Mouse (Mus musculus) liver, postnatal 0 days (tissue): Measurements from ENCODE around the gene Sema5b. TPM values are rescaled to one million over a fixed set of nuclear protein-coding genes. Genes with fewer than 3 reads are reported as not detected.

ENCODE experiments used
- ATAC-seq: fragments of 200-750 bp; cut with Nextera tagmentation; 2 replicates; pipeline ENCODE4 v1.8.0; 2017; ENCODE audit warnings: mild to moderate bottlenecking, moderate library complexity
- DNase-seq: peaks from one replicate; pipeline ENCODE4 v3.0.0-alpha.2; 2016
- H3K27ac ChIP-seq: fragments of 300-500 bp; sonication (generic); 2 replicates; pipeline ENCODE4 v1.5.1; 2014; ENCODE audit warnings: antibody characterized with exemption, moderate library complexity, mild to moderate bottlenecking, low read depth
- H3K27me3 ChIP-seq: fragments of 300-500 bp; sonication (generic); 2 replicates; pipeline ENCODE4 v1.6.1; 2014; ENCODE audit warnings: low read length, control low read depth, mixed read lengths; ENCODE audit not compliant: insufficient read depth
- H3K36me3 ChIP-seq: fragments of 300-500 bp; sonication (generic); replicated peaks from 2 replicates; pipeline ENCODE4 v1.6.1; 2014; ENCODE audit warnings: mild to moderate bottlenecking, control low read depth, low read length, moderate library complexity, mixed read lengths; ENCODE audit not compliant: insufficient read depth
- H3K4me1 ChIP-seq: fragments of 300-500 bp; sonication (generic); 2 replicates; pipeline ENCODE4 v1.6.1; 2014; ENCODE audit warnings: antibody characterized with exemption, mild to moderate bottlenecking, control low read depth; ENCODE audit not compliant: insufficient read depth
- H3K4me2 ChIP-seq: fragments of 300-500 bp; sonication (generic); 2 replicates; pipeline ENCODE4 v1.6.1; 2014; ENCODE audit warnings: low read depth, mild to moderate bottlenecking, low read length, moderate library complexity, mixed read lengths
- H3K4me3 ChIP-seq: fragments of 300-500 bp; sonication (generic); 2 replicates; pipeline ENCODE4 v1.5.1; 2014; ENCODE audit warnings: low read depth, low read length
- H3K9ac ChIP-seq: fragments of 300-500 bp; sonication (generic); replicated peaks from 2 replicates; pipeline ENCODE4 v1.6.1; 2014; ENCODE audit warnings: mild to moderate bottlenecking, moderate library complexity
- H3K9me3 ChIP-seq: fragments of 300-500 bp; sonication (generic); 2 replicates; pipeline ENCODE4 v1.6.1; 2016; ENCODE audit warnings: mild to moderate bottlenecking, control low read depth, low read length, mixed read lengths
- CTCF ChIP-seq: sonication (generic); IDR thresholded peaks from 2 replicates; pipeline ENCODE4 v1.5.1; 2016; ENCODE audit warnings: antibody characterized with exemption, low read depth
- EP300 ChIP-seq: IDR thresholded peaks from 2 replicates; pipeline ENCODE4 v1.6.1; 2016; ENCODE audit warnings: antibody characterized with exemption, low read depth, mild to moderate bottlenecking
- WGBS: fragments of 180-500 bp; shearing (Covaris S2); extraction: QIAGEN DNeasy Blood & Tissue Kit; methylation state at CpG from one replicate; pipeline ENCODE4 v1.1.7; 2014; ENCODE audit not compliant: insufficient replicate concordance; 5-methylcytosine and 5-hydroxymethylcytosine counted together
- polyA plus RNA-seq: library from polyadenylated mRNA; unstranded; fragments of >200 nt; fragmentation: Nextera tagmentation; extraction: Ambion mirVana; gene quantifications from 2 replicates; pipeline ENCODE4 v1.2.1, GENCODE M21; 2015

The Sema5b gene
- polyA plus RNA-seq, 1 experiment from 2014 or later, result 0.11 TPM

DNA sequence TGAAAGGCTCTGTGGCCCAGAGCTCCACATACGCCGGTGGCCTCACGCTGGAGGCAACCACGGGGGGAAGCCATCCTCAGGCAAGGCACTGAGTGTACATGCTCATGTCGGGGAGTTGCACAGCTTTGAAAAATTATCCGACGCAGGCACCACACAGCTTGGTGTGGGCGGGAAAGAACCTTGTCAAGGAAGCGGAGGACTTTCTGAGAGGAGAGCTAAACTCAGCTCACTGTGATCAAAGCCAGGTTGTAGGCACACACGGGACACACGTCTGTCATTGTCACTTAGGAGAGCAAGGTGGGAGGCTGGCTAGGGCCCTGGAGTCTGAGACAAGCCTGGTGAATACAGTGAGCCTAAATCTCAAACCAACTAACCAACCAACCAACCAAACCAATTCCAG lies 160.9 kb downstream of the Sema5b start:
- no peaks in the 10 kb centered on the region for H3K9me3 ChIP-seq
- no peak for ATAC-seq
- no peak overlapping the region for H3K27ac ChIP-seq
- no peak for DNase-seq
- no peak for TF ChIP-seq CTCF
- TF ChIP-seq EP300, result no peak
- no peak overlapping the region for H3K9ac ChIP-seq
- H3K4me1 ChIP-seq, result no peaks in the 10 kb centered on the region
- H3K27me3 ChIP-seq, result no peaks in the 10 kb centered on the region
- peaks cover 14% of the 10 kb centered on the region for H3K36me3 ChIP-seq
- H3K4me2 ChIP-seq, result no peak overlapping the region
- WGBS, result 78% methylated on average over 11 of the region's 11 CpGs
- no peak overlapping the region for H3K4me3 ChIP-seq

DNA sequence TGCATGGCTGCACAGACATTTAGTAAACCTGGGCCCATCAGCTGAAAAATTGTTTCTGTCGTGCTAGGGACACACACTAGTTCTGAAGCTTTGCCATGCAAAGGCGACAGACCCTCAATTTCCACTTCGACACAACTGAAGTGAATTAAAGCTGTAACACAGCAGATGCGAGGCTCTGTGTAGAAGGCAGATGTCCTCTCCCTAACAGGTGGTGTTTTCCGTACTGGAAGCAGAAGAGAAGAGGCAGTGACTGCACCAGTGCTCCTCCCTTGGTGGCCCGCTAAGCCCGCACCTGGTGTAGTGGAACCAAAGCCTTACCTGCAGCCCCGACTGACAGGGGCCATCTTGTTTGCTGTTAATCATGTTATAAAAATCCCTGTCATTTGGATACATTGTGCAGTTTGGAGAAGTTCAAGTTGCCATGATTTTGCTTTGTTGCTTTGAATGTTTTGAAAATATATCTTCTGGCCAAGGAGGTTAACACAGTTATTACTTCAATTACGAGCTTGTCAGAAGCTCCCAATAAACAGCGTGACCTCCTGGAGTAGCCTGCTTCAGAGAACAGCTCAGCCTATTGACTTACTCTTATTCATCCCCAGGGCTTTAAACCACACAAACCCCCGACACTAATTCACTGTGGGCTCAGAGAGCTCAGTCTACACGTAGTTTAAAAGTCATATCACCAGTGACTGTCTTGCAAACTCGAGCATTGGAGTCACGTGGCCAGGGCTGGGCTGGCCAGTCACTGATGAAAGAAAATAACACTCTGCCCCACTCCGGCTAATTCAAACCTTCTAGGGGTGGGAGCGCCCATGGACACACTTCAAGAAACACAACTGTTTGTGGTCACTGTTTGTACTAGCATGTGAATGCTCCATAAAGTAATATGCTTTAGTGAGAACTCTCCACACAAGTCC lies 163.1 kb downstream of the Sema5b start:
- Histone ChIP-seq H3K36me3 (peaks cover 3% of the 10 kb centered on the region), H3K4me1 (no peaks in the 10 kb centered on the region), H3K9ac (no peak overlapping the region), H3K27me3 (no peaks in the 10 kb centered on the region), H3K4me3 (no peak overlapping the region), H3K27ac (no peak overlapping the region), H3K9me3 (no peaks in the 10 kb centered on the region), H3K4me2 (no peak overlapping the region)
- DNase-seq (no peak), ATAC-seq (no peak)
- WGBS, result 82% methylated on average over 16 of the region's 16 CpGs
- TF ChIP-seq EP300 (no peak), CTCF (no peak)

DNA sequence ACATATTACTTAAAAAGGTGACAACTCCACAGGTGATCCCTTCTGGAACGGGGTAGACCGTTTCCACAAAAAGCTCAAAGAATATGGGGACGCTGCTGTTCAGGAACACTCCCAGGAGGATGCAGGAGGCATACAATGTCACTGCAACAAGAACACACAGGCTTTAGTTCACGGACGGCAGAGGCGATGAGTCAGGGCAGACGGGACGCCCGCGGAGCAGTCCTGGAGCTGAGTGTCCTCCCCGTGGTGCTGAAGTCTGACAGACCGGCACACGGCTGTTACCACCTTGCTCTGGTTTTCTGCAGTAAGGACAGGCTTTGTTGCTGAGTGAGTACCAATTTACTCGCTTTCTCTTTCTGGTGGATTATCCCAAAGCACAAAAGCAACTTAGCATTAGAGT lies 163.9 kb downstream of the Sema5b start:
- DNase-seq, result no peak
- ATAC-seq, result no peak
- H3K4me3 ChIP-seq, result no peak overlapping the region
- no peak overlapping the region for H3K27ac ChIP-seq
- peaks cover 3% of the 10 kb centered on the region; the same call in 1 of the 2 replicates for H3K36me3 ChIP-seq
- 84% methylated on average over 14 of the region's 14 CpGs for WGBS
- no peaks in the 10 kb centered on the region for H3K4me1 ChIP-seq
- no peak overlapping the region for H3K4me2 ChIP-seq
- no peak overlapping the region for H3K9ac ChIP-seq
- H3K9me3 ChIP-seq, result no peaks in the 10 kb centered on the region
- TF ChIP-seq EP300, result no peak
- H3K27me3 ChIP-seq, result no peaks in the 10 kb centered on the region

DNA sequence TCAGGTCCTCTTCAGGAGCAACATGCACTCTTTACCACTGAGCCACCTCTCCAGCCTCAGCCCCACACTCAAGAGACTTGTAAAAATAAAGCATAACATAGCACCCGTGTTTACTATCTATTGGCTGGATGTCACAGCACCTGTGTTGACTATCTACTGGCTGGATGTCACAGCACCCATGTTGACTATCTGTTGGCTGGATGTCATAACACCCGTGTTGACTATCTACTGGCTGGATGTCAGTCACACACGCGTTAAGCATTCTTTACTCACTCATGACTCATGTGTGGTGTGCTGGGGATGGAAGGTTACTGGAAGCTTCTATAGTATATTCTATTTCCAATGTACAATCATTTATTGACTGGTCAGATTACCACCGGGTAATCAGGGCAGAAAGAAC lies 166.1 kb downstream of the Sema5b start:
- no peak overlapping the region for H3K27ac ChIP-seq
- ATAC-seq, result peak; percentile 55; the same call in 1 of the 2 replicates
- 82% methylated on average over 5 of the region's 5 CpGs for WGBS
- H3K9me3 ChIP-seq, result no peaks in the 10 kb centered on the region
- H3K27me3 ChIP-seq, result no peaks in the 10 kb centered on the region
- no peak for TF ChIP-seq CTCF
- TF ChIP-seq EP300, result no peak
- H3K36me3 ChIP-seq, result peaks cover 3% of the 10 kb centered on the region; the same call in 1 of the 2 replicates
- no peaks in the 10 kb centered on the region for H3K4me1 ChIP-seq
- no peak overlapping the region for H3K9ac ChIP-seq
- no peak for DNase-seq
- H3K4me3 ChIP-seq, result no peak overlapping the region
- no peak overlapping the region for H3K4me2 ChIP-seq

DNA sequence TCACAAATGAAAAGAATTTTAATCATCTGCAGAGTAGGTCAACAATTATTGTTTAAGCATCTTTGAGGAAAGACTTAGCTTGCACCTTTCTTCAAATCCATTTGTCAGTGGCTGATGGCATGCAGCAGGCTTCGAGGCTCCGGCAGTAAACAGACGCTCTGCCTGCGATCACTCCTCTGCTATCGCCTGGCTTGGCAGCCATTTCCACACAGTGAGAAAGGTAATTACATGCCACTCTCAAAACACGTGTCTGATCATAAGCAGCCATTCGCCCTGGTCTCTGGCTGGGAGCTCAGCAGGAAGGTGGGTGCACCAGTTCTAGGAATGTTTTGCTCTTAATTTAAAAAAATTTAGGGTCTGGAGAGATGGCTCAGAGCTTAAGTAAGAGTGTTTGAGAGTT lies 170.1 kb downstream of the Sema5b start:
- TF ChIP-seq CTCF, result no peak
- no peak for TF ChIP-seq EP300
- Histone ChIP-seq H3K27me3 (no peaks in the 10 kb centered on the region), H3K36me3 (peaks cover 5% of the 10 kb centered on the region; the same call in 1 of the 2 replicates), H3K4me1 (no peaks in the 10 kb centered on the region), H3K9me3 (no peaks in the 10 kb centered on the region), H3K27ac (no peak overlapping the region), H3K4me2 (no peak overlapping the region), H3K4me3 (no peak overlapping the region), H3K9ac (no peak overlapping the region)
- ATAC-seq, result no peak
- DNase-seq, result no peak
- 80% methylated on average over 7 of the region's 7 CpGs for WGBS

DNA sequence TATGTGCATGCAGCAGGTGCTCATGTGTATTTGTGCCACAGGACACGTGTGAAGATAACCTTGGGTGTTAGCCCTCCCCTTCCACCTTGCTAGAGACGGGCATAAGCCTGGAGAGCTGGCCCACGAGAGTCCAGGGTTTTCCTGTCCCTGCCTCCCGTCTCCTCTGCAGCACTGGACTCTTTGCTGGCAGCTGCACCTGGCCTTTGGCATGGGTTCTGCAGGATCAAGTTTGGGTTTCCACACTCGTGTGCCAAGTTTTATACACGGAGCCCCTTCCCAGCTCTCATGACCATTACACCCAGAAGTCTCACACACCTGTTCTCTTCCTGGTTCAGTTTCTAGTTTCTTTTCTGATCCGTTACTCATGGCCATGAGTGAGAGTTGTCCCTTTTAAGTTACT lies 172.7 kb downstream of the Sema5b start:
- DNase-seq (no peak), ATAC-seq (no peak)
- Histone ChIP-seq H3K4me2 (no peak overlapping the region), H3K27ac (no peak overlapping the region), H3K4me3 (no peak overlapping the region), H3K36me3 (peaks cover 15% of the 10 kb centered on the region; the same call in 1 of the 2 replicates), H3K27me3 (no peaks in the 10 kb centered on the region), H3K9me3 (no peaks in the 10 kb centered on the region), H3K9ac (no peak overlapping the region), H3K4me1 (no peaks in the 10 kb centered on the region)
- TF ChIP-seq CTCF (no peak), EP300 (no peak)
- WGBS, result 83% methylated on average over 7 of the region's 7 CpGs

Other genes starting within 250 kb of the Sema5b start
- 12.5 and 12.6 TPM in 2 replicates for gene Sec22a, start 177.2 kb upstream of the Sema5b start, polyA plus RNA-seq
- 58.7 and 70.5 TPM in 2 replicates for gene Pdia5, start 50.3 kb upstream of the Sema5b start, polyA plus RNA-seq
- gene Dirc2, start 228.2 kb downstream of the Sema5b start, polyA plus RNA-seq, result 5.7 and 6.2 TPM in 2 replicates
- 6.9 and 7.6 TPM in 2 replicates for gene Hspbap1, start 229.2 kb downstream of the Sema5b start, polyA plus RNA-seq